Mouse (Mus musculus): Measurements from ENCODE around the gene Ppp1r12b.

DNA sequence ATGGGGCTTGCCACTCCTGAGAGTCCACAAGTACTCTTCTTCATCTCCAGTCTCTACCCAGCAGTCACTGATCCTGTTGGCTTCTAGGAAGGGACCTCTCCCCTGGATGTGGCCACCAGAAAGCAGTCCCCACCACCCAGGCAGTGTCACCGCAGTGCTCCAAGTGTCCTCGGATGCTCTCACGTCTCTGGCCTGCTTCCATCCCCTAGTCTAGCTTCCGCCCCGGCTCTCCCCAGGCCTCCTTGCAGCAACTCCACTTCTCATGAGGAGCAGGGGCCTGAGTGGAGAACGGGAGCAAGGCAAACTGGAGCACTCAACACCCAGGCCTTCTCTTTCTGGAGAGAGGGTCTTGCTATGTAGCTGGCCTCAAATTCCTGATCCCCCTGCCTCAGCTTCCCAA is 196.6 kb downstream of the Ppp1r12b start:
- no peak for TF ChIP-seq ZNF384 (IDR thresholded peaks at IDR 0.05; ENCODE audit: low read depth, low read length)
- TF ChIP-seq CHD2 (IDR thresholded peaks at IDR 0.05; ENCODE audit: low read depth, low read length): no peak
- no peak for TF ChIP-seq MAFK (IDR thresholded peaks at IDR 0.05; ENCODE audit: insufficient read depth, low read depth, low read length)
- TF ChIP-seq ZC3H11A (IDR thresholded peaks at IDR 0.05; ENCODE audit: borderline replicate concordance, low read depth, low read length): no peak
- no peak for TF ChIP-seq HCFC1 (IDR thresholded peaks at IDR 0.05; ENCODE audit: borderline replicate concordance, insufficient read depth, low read length)

Measured in ES-E14 (cell line).